Mouse (Mus musculus) small intestine, adult 2 months (tissue): ENCODE data around the gene Degs2.

ENCODE experiments used
- CTCF ChIP-seq: fragments of 200-500 bp; IDR thresholded peaks from 2 replicates; pipeline ENCODE4 v1.5.1; 2012; ENCODE audit warnings: low read depth, mild to moderate bottlenecking, control low read depth, inconsistent platforms, low read length, moderate library complexity, mixed read lengths; ENCODE audit not compliant: insufficient replicate concordance, insufficient read length; ENCODE audit errors: extremely low read depth
- POLR2A ChIP-seq: fragments of 200-500 bp; IDR thresholded peaks from 2 replicates; pipeline ENCODE4 v1.6.1; 2012; ENCODE audit warnings: low read depth, mild to moderate bottlenecking, control low read depth, inconsistent platforms, low read length, moderate library complexity

- TF ChIP-seq CTCF (no peak), POLR2A (no peak)
These were observed 69.6 kb downstream of the Degs2 start for GRCm38 (mm10) chr12:108632501-108632900.
